Mouse (Mus musculus) kidney, adult 2 months (tissue): ENCODE results near the gene Glyat.

Experiments
- CTCF ChIP-seq: fragments of 200-500 bp; conservative IDR thresholded peaks from 2 replicates; pipeline ENCODE4 v1.5.1; 2011; ENCODE audit warnings: low read depth, mild to moderate bottlenecking, control low read depth, low read length, moderate library complexity, mixed read lengths; ENCODE audit not compliant: insufficient read depth, insufficient read length
- POLR2A ChIP-seq: fragments of 200-500 bp; IDR thresholded peaks from one replicate; pipeline ENCODE4 v1.6.1; 2011; ENCODE audit warnings: low read depth, low read length, control low read depth

GRCm38 (mm10) chr19:12671051-12671450, 37.9 kb downstream of the Glyat start:
- TF ChIP-seq POLR2A (no peak), CTCF (no peak)
